Mouse (Mus musculus) midbrain, postnatal 0 days (tissue): ENCODE measurements around the gene Cd300lg. TPM values are rescaled to one million over a fixed set of nuclear protein-coding genes. Genes with fewer than 3 reads are reported as not detected.

Source experiments
- ATAC-seq: fragments of 200-750 bp; cut with Nextera tagmentation; 2 replicates; pipeline ENCODE4 v1.8.0; 2017; ENCODE audit warnings: moderate number of reproducible peaks, mild to moderate bottlenecking, moderate TSS enrichment, moderate library complexity; ENCODE audit not compliant: low FRiP score
- DNase-seq: peaks from one replicate; pipeline ENCODE4 v3.0.0-alpha.2; 2015; ENCODE audit warnings: low spot score
- H3K27ac ChIP-seq: fragments of 300-500 bp; sonication (generic); 2 replicates; pipeline ENCODE4 v1.5.1; 2014; ENCODE audit warnings: low read depth, mild to moderate bottlenecking, low read length, mixed read lengths
- H3K27me3 ChIP-seq: fragments of 300-500 bp; sonication (generic); 2 replicates; pipeline ENCODE4 v1.6.1; 2014; ENCODE audit warnings: low read length, control low read depth, mixed read lengths; ENCODE audit not compliant: insufficient read depth
- H3K36me3 ChIP-seq: fragments of 300-500 bp; sonication (generic); 2 replicates; pipeline ENCODE4 v1.6.1; 2014; ENCODE audit warnings: low read length, control low read depth, mixed read lengths; ENCODE audit not compliant: insufficient read depth
- H3K4me1 ChIP-seq: fragments of 300-500 bp; sonication (generic); 2 replicates; pipeline ENCODE4 v1.6.1; 2014; ENCODE audit warnings: mild to moderate bottlenecking, control low read depth, antibody characterized with exemption, low read length, mixed read lengths; ENCODE audit not compliant: insufficient read depth
- H3K4me2 ChIP-seq: fragments of 300-500 bp; sonication (generic); 2 replicates; pipeline ENCODE4 v1.6.1; 2014; ENCODE audit warnings: low read depth, mild to moderate bottlenecking, low read length, mixed read lengths; ENCODE audit not compliant: poor library complexity, severe bottlenecking
- H3K4me3 ChIP-seq: fragments of 300-500 bp; sonication (generic); 2 replicates; pipeline ENCODE4 v1.5.1; 2014; ENCODE audit warnings: low read depth, mild to moderate bottlenecking, low read length, moderate library complexity
- H3K9ac ChIP-seq: fragments of 300-500 bp; sonication (generic); replicated peaks from 2 replicates; pipeline ENCODE4 v1.6.1; 2014; ENCODE audit warnings: mild to moderate bottlenecking, low read length, moderate library complexity, mixed read lengths; ENCODE audit not compliant: poor library complexity, severe bottlenecking
- H3K9me3 ChIP-seq: fragments of 300-500 bp; sonication (generic); 2 replicates; pipeline ENCODE4 v1.6.1; 2016; ENCODE audit warnings: low read length, control low read depth
- CTCF ChIP-seq: IDR thresholded peaks from 2 replicates; pipeline ENCODE4 v1.5.1; 2016; ENCODE audit warnings: antibody characterized with exemption, mild to moderate bottlenecking
- WGBS: fragments of 180-500 bp; shearing (Covaris S2); extraction: QIAGEN DNeasy Blood & Tissue Kit; methylation state at CpG from one replicate; pipeline ENCODE4 v1.1.7; 2014; 5-methylcytosine and 5-hydroxymethylcytosine counted together
- polyA plus RNA-seq: library from polyadenylated mRNA; unstranded; fragments of >200 nt; fragmentation: Nextera tagmentation; extraction: Ambion mirVana; gene quantifications from 2 replicates; pipeline ENCODE4 v1.2.1, GENCODE M21; 2015
- total RNA-seq: library from RNA; depleted of rRNA; stranded (reverse); fragments of >200 nt; gene quantifications from 2 replicates; pipeline ENCODE4 v1.2.3, GENCODE M21; 2014

The Cd300lg gene
- total and polyA plus RNA-seq, 2 experiments from 2014 or later = 0.25 TPM; not detected in 1

- DNase-seq (peak; percentile 82), ATAC-seq (peak; percentile 87)
- Histone ChIP-seq H3K36me3 (peaks cover 3% of the 10 kb centered on the region; the same call in 1 of the 2 replicates), H3K4me2 (peak overlapping the region; percentile 75), H3K27me3 (no peaks in the 10 kb centered on the region), H3K4me3 (peak overlapping the region; percentile 71), H3K9me3 (no peaks in the 10 kb centered on the region), H3K9ac (peak overlapping the region; percentile 87), H3K27ac (peak overlapping the region; percentile 79), H3K4me1 (no peaks in the 10 kb centered on the region)
- WGBS = 1% methylated on average over 44 of the region's 73 CpGs
- TF ChIP-seq CTCF = no peak
These were observed 14.5 kb upstream of the Cd300lg start for GRCm38 (mm10) chr11:102026694-102027360.

GRCm38 (mm10) chr11:102027361-102028017, 13.8 kb upstream of the Cd300lg start:
- H3K27me3 ChIP-seq = no peaks in the 10 kb centered on the region
- peak overlapping the region; percentile 75 for H3K4me2 ChIP-seq
- TF ChIP-seq CTCF = peak; percentile 58
- H3K9ac ChIP-seq = peak overlapping the region; percentile 87
- H3K4me3 ChIP-seq = peak overlapping the region; percentile 71
- no peaks in the 10 kb centered on the region for H3K4me1 ChIP-seq
- 2% methylated on average over 12 of the region's 12 CpGs for WGBS
- no peaks in the 10 kb centered on the region for H3K36me3 ChIP-seq
- H3K9me3 ChIP-seq = no peaks in the 10 kb centered on the region
- H3K27ac ChIP-seq = peak overlapping the region; percentile 79
- DNase-seq (peak; percentile 57), ATAC-seq (peak; percentile 53; the same call in 1 of the 2 replicates)

DNA sequence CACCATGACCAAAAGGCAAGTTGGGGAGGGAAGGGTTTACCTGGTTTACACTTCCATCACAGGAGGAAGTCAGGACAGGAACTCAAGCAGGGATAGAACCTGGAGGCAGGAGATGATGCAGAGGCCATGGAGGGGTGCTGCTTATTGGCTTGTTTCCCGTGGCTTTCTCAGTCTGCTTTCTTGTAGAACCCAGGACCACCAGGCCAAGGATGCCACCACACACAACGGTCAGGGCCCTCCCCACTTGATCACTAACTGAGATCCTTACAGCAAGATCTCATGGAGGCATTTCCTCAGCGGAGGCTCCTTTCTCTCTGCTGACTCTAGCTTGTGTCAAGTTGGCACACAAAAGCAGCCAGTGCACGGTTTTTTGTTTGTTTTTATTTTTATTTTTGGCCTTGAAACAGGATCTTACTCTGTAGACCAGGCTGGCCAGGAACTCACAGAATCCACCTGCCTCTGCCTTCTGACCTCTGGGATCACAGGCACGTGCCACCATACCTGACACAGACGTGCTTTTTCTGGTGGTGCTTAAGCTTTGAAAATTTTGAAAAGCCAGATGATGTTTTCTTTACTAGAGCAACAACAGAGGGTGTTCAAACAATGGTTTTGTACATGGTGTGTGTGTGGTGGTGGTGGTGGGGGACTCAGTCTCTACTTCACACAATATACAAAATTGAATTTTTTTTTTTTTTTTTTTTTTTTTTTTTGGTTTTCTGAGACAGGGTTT, 13.1 kb upstream of the Cd300lg start, which contains the start of gene Mpp3:
Mpp3 (minus strand) TSS at position 375 of the 730 bp plus-strand sequence.
- DNase-seq (no peak), ATAC-seq (no peak)
- TF ChIP-seq CTCF = no peak
- Histone ChIP-seq H3K4me2 (peak within 1 kb of the TSS; percentile 75), H3K27ac (peak within 1 kb of the TSS; percentile 79), H3K9me3 (no peaks in the 10 kb centered on the region), H3K4me3 (peak within 1 kb of the TSS; percentile 71), H3K4me1 (no peaks in the 10 kb centered on the region), H3K36me3 (no peaks in the 10 kb centered on the region), H3K9ac (peak within 1 kb of the TSS; percentile 87), H3K27me3 (no peaks in the 10 kb centered on the region)
- 63% methylated on average over 6 of the region's 6 CpGs for WGBS

- no peak overlapping the region for H3K4me3 ChIP-seq
- H3K27me3 ChIP-seq = no peaks in the 10 kb centered on the region
- TF ChIP-seq CTCF = no peak
- no peaks in the 10 kb centered on the region for H3K9me3 ChIP-seq
- WGBS = 91% methylated on average over 4 of the region's 4 CpGs
- no peak overlapping the region; the same call in 1 of the 2 replicates for H3K9ac ChIP-seq
- no peak overlapping the region for H3K4me2 ChIP-seq
- no peaks in the 10 kb centered on the region for H3K4me1 ChIP-seq
- DNase-seq (no peak), ATAC-seq (no peak)
- no peaks in the 10 kb centered on the region for H3K36me3 ChIP-seq
- H3K27ac ChIP-seq = no peak overlapping the region
These were observed 12.0 kb upstream of the Cd300lg start for GRCm38 (mm10) chr11:102029304-102029703.

- H3K9me3 ChIP-seq = no peaks in the 10 kb centered on the region
These were observed 11.3 kb upstream of the Cd300lg start for GRCm38 (mm10) chr11:102029966-102030365.

More at GRCm38 (mm10) chr11:102029966-102030365, 11.3 kb upstream of the Cd300lg start:
- Histone ChIP-seq H3K9ac (no peak overlapping the region), H3K4me2 (no peak overlapping the region), H3K4me1 (no peaks in the 10 kb centered on the region), H3K4me3 (no peak overlapping the region), H3K27me3 (no peaks in the 10 kb centered on the region), H3K27ac (no peak overlapping the region), H3K36me3 (no peaks in the 10 kb centered on the region)
- no peak for DNase-seq
- 31% methylated on average over 7 of the region's 7 CpGs for WGBS
- TF ChIP-seq CTCF = peak; percentile 35; the same call in 1 of the 2 replicates
- no peak for ATAC-seq
